Mouse (Mus musculus) midbrain, postnatal 0 days (tissue): ENCODE measurements at regions not wholly inside any gene's neighbourhood (a gene's known extent, or its start where the extent isn't known, plus 50 kb on each side); places are given as distances from the start of the nearest gene placed in this dataset.

ENCODE experiments used
- ATAC-seq: fragments of 200-750 bp; cut with Nextera tagmentation; 2 replicates; pipeline ENCODE4 v1.8.0; 2017; ENCODE audit warnings: moderate number of reproducible peaks, mild to moderate bottlenecking, moderate TSS enrichment, moderate library complexity; ENCODE audit not compliant: low FRiP score
- DNase-seq: peaks from one replicate; pipeline ENCODE4 v3.0.0-alpha.2; 2015; ENCODE audit warnings: low spot score
- H3K27ac ChIP-seq: fragments of 300-500 bp; sonication (generic); 2 replicates; pipeline ENCODE4 v1.5.1; 2014; ENCODE audit warnings: low read depth, mild to moderate bottlenecking, low read length, mixed read lengths
- H3K27me3 ChIP-seq: fragments of 300-500 bp; sonication (generic); 2 replicates; pipeline ENCODE4 v1.6.1; 2014; ENCODE audit warnings: low read length, control low read depth, mixed read lengths; ENCODE audit not compliant: insufficient read depth
- H3K36me3 ChIP-seq: fragments of 300-500 bp; sonication (generic); 2 replicates; pipeline ENCODE4 v1.6.1; 2014; ENCODE audit warnings: low read length, control low read depth, mixed read lengths; ENCODE audit not compliant: insufficient read depth
- H3K4me1 ChIP-seq: fragments of 300-500 bp; sonication (generic); 2 replicates; pipeline ENCODE4 v1.6.1; 2014; ENCODE audit warnings: mild to moderate bottlenecking, control low read depth, antibody characterized with exemption, low read length, mixed read lengths; ENCODE audit not compliant: insufficient read depth
- H3K4me2 ChIP-seq: fragments of 300-500 bp; sonication (generic); 2 replicates; pipeline ENCODE4 v1.6.1; 2014; ENCODE audit warnings: low read depth, mild to moderate bottlenecking, low read length, mixed read lengths; ENCODE audit not compliant: poor library complexity, severe bottlenecking
- H3K4me3 ChIP-seq: fragments of 300-500 bp; sonication (generic); 2 replicates; pipeline ENCODE4 v1.5.1; 2014; ENCODE audit warnings: low read depth, mild to moderate bottlenecking, low read length, moderate library complexity
- H3K9ac ChIP-seq: fragments of 300-500 bp; sonication (generic); replicated peaks from 2 replicates; pipeline ENCODE4 v1.6.1; 2014; ENCODE audit warnings: mild to moderate bottlenecking, low read length, moderate library complexity, mixed read lengths; ENCODE audit not compliant: poor library complexity, severe bottlenecking
- H3K9me3 ChIP-seq: fragments of 300-500 bp; sonication (generic); 2 replicates; pipeline ENCODE4 v1.6.1; 2016; ENCODE audit warnings: low read length, control low read depth
- CTCF ChIP-seq: IDR thresholded peaks from 2 replicates; pipeline ENCODE4 v1.5.1; 2016; ENCODE audit warnings: antibody characterized with exemption, mild to moderate bottlenecking
- WGBS: fragments of 180-500 bp; shearing (Covaris S2); extraction: QIAGEN DNeasy Blood & Tissue Kit; methylation state at CpG from one replicate; pipeline ENCODE4 v1.1.7; 2014; 5-methylcytosine and 5-hydroxymethylcytosine counted together

GRCm38 (mm10) chr3:37956543-37956942, 232.3 kb upstream of the Gm5148 start:
- H3K9ac ChIP-seq: no peak overlapping the region

GRCm38 (mm10) chr3:37952891-37953290, 228.6 kb upstream of the Gm5148 start:
- no peak overlapping the region for H3K9ac ChIP-seq

More at GRCm38 (mm10) chr3:37956543-37956942, 232.3 kb upstream of the Gm5148 start:
- Histone ChIP-seq H3K27ac (no peak overlapping the region), H3K9me3 (no peaks in the 10 kb centered on the region), H3K4me3 (no peak overlapping the region), H3K4me2 (no peak overlapping the region), H3K36me3 (no peaks in the 10 kb centered on the region), H3K4me1 (no peaks in the 10 kb centered on the region), H3K27me3 (no peaks in the 10 kb centered on the region)
- ATAC-seq (no peak), DNase-seq (no peak)
- WGBS: 89% methylated on average over 6 of the region's 6 CpGs
- no peak for TF ChIP-seq CTCF

GRCm38 (mm10) chr3:37952251-37952650, 228.0 kb upstream of the Gm5148 start:
- H3K9me3 ChIP-seq: no peaks in the 10 kb centered on the region
- no peaks in the 10 kb centered on the region for H3K4me1 ChIP-seq
- H3K27me3 ChIP-seq: no peaks in the 10 kb centered on the region
- TF ChIP-seq CTCF: no peak
- ATAC-seq (no peak), DNase-seq (no peak)
- no peak overlapping the region for H3K9ac ChIP-seq
- no peak overlapping the region for H3K4me3 ChIP-seq
- H3K36me3 ChIP-seq: no peaks in the 10 kb centered on the region
- no peak overlapping the region for H3K27ac ChIP-seq
- H3K4me2 ChIP-seq: no peak overlapping the region

More at GRCm38 (mm10) chr3:37952891-37953290, 228.6 kb upstream of the Gm5148 start:
- Histone ChIP-seq H3K4me2 (no peak overlapping the region), H3K4me1 (no peaks in the 10 kb centered on the region), H3K4me3 (no peak overlapping the region), H3K27ac (no peak overlapping the region), H3K9me3 (no peaks in the 10 kb centered on the region), H3K27me3 (no peaks in the 10 kb centered on the region), H3K36me3 (no peaks in the 10 kb centered on the region)
- DNase-seq (peak; percentile 31), ATAC-seq (no peak)
- WGBS: 70% methylated on average over 3 of the region's 3 CpGs
- peak; percentile 57 for TF ChIP-seq CTCF

GRCm38 (mm10) chr3:37943661-37944060, 219.4 kb upstream of the Gm5148 start:
- Histone ChIP-seq H3K27me3 (no peaks in the 10 kb centered on the region), H3K4me1 (no peaks in the 10 kb centered on the region), H3K9me3 (no peaks in the 10 kb centered on the region), H3K4me3 (no peak overlapping the region), H3K9ac (no peak overlapping the region), H3K4me2 (no peak overlapping the region), H3K27ac (no peak overlapping the region), H3K36me3 (no peaks in the 10 kb centered on the region)
- ATAC-seq: no peak
- TF ChIP-seq CTCF: no peak
- no peak for DNase-seq

GRCm38 (mm10) chr3:37940016-37940415, 215.7 kb upstream of the Gm5148 start:
- Histone ChIP-seq H3K36me3 (no peaks in the 10 kb centered on the region), H3K9ac (no peak overlapping the region), H3K27ac (no peak overlapping the region), H3K4me3 (no peak overlapping the region), H3K27me3 (no peaks in the 10 kb centered on the region), H3K4me1 (no peaks in the 10 kb centered on the region), H3K9me3 (no peaks in the 10 kb centered on the region), H3K4me2 (no peak overlapping the region)
- TF ChIP-seq CTCF: no peak
- 79% methylated on average over 3 of the region's 3 CpGs for WGBS
- ATAC-seq (no peak), DNase-seq (no peak)

GRCm38 (mm10) chr3:37938870-37939269, 214.6 kb upstream of the Gm5148 start:
- TF ChIP-seq CTCF: no peak
- no peak overlapping the region for H3K4me2 ChIP-seq
- no peak overlapping the region for H3K9ac ChIP-seq
- no peaks in the 10 kb centered on the region for H3K27me3 ChIP-seq
- DNase-seq (no peak), ATAC-seq (no peak)
- H3K36me3 ChIP-seq: no peaks in the 10 kb centered on the region
- no peaks in the 10 kb centered on the region for H3K9me3 ChIP-seq
- WGBS: 97% methylated on average over 11 of the region's 11 CpGs
- no peak overlapping the region for H3K27ac ChIP-seq
- H3K4me3 ChIP-seq: no peak overlapping the region
- H3K4me1 ChIP-seq: no peaks in the 10 kb centered on the region

DNA sequence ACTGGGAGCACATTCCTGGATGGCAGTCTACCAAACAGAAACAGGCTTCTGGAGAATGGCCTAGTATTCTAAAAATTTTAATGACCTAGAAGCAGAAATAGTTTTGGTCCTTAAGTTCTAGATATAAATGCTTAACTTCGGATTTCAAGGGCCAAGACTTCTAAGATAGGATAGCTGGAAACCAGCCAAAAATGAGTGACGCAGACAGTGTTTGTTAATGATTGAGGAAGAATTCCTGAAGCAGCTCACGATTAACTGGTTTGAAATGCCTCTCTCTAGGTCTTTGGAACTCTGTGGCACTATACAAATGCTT, 213.9 kb upstream of the Gm5148 start:
- H3K4me2 ChIP-seq: no peak overlapping the region
- no peak overlapping the region for H3K4me3 ChIP-seq
- H3K27ac ChIP-seq: no peak overlapping the region
- no peaks in the 10 kb centered on the region for H3K36me3 ChIP-seq
- no peaks in the 10 kb centered on the region for H3K4me1 ChIP-seq
- no peaks in the 10 kb centered on the region for H3K9me3 ChIP-seq
- 56% methylated on average over 3 of the region's 3 CpGs for WGBS
- DNase-seq (no peak), ATAC-seq (no peak)
- TF ChIP-seq CTCF: no peak
- H3K9ac ChIP-seq: no peak overlapping the region
- H3K27me3 ChIP-seq: no peaks in the 10 kb centered on the region
